Mouse (Mus musculus): ENCODE data around the gene Sox5. TPM values are rescaled to one million over a fixed set of nuclear protein-coding genes. Genes with fewer than 3 reads are reported as not detected.

Gene Sox5
- polyA plus RNA-seq, 2 experiments from 2014 or later: 0.07 to 0.08 TPM

- ATAC-seq: no peak
Measured at GRCm38 (mm10) chr6:144086096-144086810, 695.5 kb downstream of the Sox5 start.

- no peak for ATAC-seq
Measured at GRCm38 (mm10) chr6:144082297-144082696, 699.5 kb downstream of the Sox5 start.

- ATAC-seq: no peak
Measured at GRCm38 (mm10) chr6:144077826-144078225, 704.0 kb downstream of the Sox5 start.

GRCm38 (mm10) chr6:144076376-144076775, 705.4 kb downstream of the Sox5 start:
- no peak for ATAC-seq

GRCm38 (mm10) chr6:144075327-144075941, 706.3 kb downstream of the Sox5 start:
- no peak for ATAC-seq

GRCm38 (mm10) chr6:144074826-144075225, 707.0 kb downstream of the Sox5 start:
- no peak for ATAC-seq

GRCm38 (mm10) chr6:144070461-144070860, 711.3 kb downstream of the Sox5 start:
- no peak for ATAC-seq

GRCm38 (mm10) chr6:144067491-144067890, 714.3 kb downstream of the Sox5 start:
- ATAC-seq: no peak

GRCm38 (mm10) chr6:144062428-144062827, 719.3 kb downstream of the Sox5 start:
- no peak for ATAC-seq

GRCm38 (mm10) chr6:144061814-144062213, 720.0 kb downstream of the Sox5 start:
- ATAC-seq: no peak

- ATAC-seq: no peak
Measured at GRCm38 (mm10) chr6:144057098-144057632, 724.6 kb downstream of the Sox5 start.

GRCm38 (mm10) chr6:144056252-144057097, 725.3 kb downstream of the Sox5 start:
- no peak for ATAC-seq

- ATAC-seq: no peak
Measured at GRCm38 (mm10) chr6:144052487-144052886, 729.3 kb downstream of the Sox5 start.

- no peak for ATAC-seq
Measured at GRCm38 (mm10) chr6:144051316-144051715, 730.5 kb downstream of the Sox5 start.

- no peak for ATAC-seq
Measured at GRCm38 (mm10) chr6:144048201-144048924, 733.4 kb downstream of the Sox5 start.

- ATAC-seq: no peak
Measured at GRCm38 (mm10) chr6:144045503-144045902, 736.3 kb downstream of the Sox5 start.

- no peak for ATAC-seq
Measured at GRCm38 (mm10) chr6:144044381-144044780, 737.4 kb downstream of the Sox5 start.

GRCm38 (mm10) chr6:144042936-144043335, 738.8 kb downstream of the Sox5 start:
- ATAC-seq: no peak

- no peak for ATAC-seq
Measured at GRCm38 (mm10) chr6:144041941-144042340, 739.8 kb downstream of the Sox5 start.

GRCm38 (mm10) chr6:144041188-144041587, 740.6 kb downstream of the Sox5 start:
- no peak for ATAC-seq

- no peak for ATAC-seq
Measured at GRCm38 (mm10) chr6:144040349-144040748, 741.4 kb downstream of the Sox5 start.

- no peak for ATAC-seq
Measured at GRCm38 (mm10) chr6:144039221-144039620, 742.6 kb downstream of the Sox5 start.

All from CD4-positive, CD25-positive, alpha-beta regulatory T cell, adult 4 months (primary cell).